Mouse (Mus musculus) left cerebral cortex, postnatal 36 days (tissue): Measurements from ENCODE around the gene Pik3r2. TPM values are rescaled to one million over a fixed set of nuclear protein-coding genes. Genes with fewer than 3 reads are reported as not detected.
A peak's percentile ranks its signal among the peaks of the same experiment; 100 is the strongest.

ENCODE experiments used
- DNase-seq, 2 experiments: peaks; one replicate each; pipeline ENCODE4 v3.0.0; 2021 to 2022; ENCODE audit warnings: low spot score in 2 of 2, mixed read lengths in 1 of 2
- intact Hi-C: fragments of 180-260 bp; cut with DNase I; formaldehyde crosslinking; loops from one replicate; pipeline ENCODE4 v1.15.1; 2025
- total RNA-seq, 2 experiments: library from RNA; stranded (reverse); gene quantifications; 2 replicates each; pipeline ENCODE4 v1.2.3; 2021

The Pik3r2 gene
- total RNA-seq, 2 experiments from 2014 or later: 152 to 164 TPM

DNA sequence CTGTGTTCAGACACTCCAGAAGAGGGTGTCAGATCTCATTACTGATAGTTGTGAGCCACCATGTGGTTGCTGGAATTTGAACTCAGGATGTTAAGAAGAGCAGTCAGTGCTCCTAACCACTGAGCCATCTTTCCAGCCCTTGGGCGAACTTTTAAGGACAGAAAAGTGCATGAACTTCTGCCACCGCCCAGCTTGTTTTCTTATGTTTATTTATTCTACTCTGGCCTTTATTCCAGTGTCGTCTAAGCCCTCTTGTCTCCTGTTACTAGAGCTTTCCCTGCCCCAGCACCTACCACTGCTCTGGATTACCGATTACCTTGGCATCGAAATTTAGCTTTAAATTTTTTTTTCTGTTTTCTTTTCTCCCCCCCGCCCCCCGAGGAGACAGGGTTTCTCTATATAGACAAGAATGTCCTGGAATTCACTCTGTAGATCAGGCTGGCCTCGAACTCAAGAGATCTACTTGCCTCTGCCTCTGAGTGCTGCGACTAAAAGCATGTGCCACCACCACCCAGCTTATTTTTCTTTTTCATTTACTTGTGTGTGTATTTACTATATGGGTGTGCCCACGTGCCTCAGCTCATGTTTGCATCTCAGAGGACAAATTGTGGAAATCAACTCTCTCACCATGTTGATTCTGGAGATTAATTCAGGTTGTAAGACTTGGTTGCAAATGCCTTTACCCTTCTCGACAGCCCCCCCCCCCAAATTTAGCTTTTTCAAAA lies 26.4 kb upstream of the Pik3r2 start:
- intact Hi-C loops: no loop called here
- no peak for DNase-seq

GRCm38 (mm10) chr8:70801830-70802229 lies 25.3 kb upstream of the Pik3r2 start:
- no peak for DNase-seq
- intact Hi-C loops: no loop called here

DNA sequence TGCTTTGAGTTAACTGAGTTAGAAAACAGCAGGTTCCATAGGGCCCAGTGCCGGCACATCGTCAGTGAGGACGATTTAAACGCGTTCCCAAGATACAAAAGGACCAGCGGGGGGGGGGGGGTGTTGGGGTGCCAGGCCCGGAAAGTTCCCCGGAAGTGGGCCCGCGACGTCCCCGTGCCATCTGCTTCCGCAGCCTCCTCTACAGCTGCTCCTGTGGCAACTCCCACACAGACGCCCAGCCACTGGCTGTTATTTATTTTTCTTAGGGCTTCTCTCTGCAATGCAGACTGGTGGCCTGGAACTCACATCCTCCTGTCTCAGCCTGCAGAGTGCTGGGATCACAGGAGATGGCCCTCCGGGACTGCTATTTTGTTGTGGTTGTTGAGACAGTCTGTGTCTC lies 24.6 kb upstream of the Pik3r2 start:
- intact Hi-C loops: no loop called here
- DNase-seq: peak; percentile 81 to 85

DNA sequence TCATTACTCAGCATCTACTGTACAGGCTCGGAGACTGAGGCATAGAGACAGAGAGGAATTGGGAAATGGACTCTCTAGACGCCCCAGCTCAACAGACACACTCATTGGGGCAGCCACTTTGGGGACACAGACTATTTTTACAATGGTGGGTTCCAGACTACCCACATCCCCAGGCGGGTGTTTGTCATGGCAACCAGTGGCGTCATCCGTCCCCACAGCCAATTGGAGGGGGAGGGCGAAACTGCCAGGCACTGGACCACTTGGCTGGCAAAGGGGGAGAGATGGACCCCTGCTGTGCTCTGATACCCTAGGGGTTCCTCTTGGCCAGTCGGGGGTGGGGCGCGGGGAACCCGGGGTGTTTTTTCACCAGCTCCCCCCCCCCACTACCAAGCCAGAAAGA lies 24.1 kb upstream of the Pik3r2 start:
- intact Hi-C loops: no loop called here
- peak; percentile 68 to 71 for DNase-seq

DNA sequence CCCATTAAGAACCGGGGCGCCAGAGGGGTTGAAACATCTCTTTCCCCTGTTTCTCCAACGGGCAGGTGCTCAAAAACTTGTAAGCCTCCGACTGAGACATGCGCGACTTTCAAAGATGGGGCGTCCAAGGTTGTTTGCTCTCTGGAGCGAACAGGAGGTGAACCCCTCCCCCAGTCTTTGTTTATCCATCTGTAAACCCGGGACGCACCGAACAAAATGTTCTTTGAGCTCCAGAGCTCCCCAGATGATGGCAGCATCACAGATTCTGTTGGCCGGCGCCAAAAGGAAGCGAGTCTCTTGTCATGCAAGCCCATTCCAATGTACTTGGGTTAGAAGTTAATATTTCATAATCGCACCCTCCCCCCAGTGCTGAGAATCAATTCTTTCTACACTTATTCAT lies 21.8 kb upstream of the Pik3r2 start:
- intact Hi-C loops: loop anchor here (5.0 kb wide), 1 partner anchor 36 kb away; the partner anchor contains the start of gene Mpv17l2
- DNase-seq: peak in 1 of 2 experiments; percentile 58

- DNase-seq: peak; percentile 86 to 87
- intact Hi-C loops: loop anchor here (5.0 kb wide), 1 partner anchor 35 kb away; the partner anchor contains the start of gene Mpv17l2
These were observed 20.9 kb upstream of the Pik3r2 start for GRCm38 (mm10) chr8:70797081-70798070.

- DNase-seq: no peak
- intact Hi-C loops: loop anchor here (5.0 kb wide), 1 partner anchor 34 kb away; the partner anchor contains the start of gene Mpv17l2
These were observed 20.0 kb upstream of the Pik3r2 start for GRCm38 (mm10) chr8:70796403-70797080.

DNA sequence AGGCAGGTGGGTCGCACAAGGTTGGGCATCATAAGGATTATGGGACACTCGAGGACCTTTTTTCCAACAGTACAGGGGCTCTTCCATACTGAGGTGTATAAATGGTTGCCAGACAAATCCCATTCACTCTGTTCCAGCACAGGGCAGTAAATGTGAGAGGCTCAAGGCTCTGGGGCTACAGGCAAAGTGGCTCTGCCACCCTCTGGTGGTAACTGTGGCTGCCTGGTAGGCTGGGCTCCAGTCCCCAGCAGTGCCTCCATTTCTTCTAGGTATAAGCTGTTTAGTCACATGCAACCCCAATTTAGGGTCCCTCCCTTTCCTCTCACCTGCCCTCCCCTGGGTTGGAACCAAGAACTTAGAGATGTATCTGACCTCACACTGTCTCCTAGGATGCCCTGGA lies 18.9 kb upstream of the Pik3r2 start:
- intact Hi-C loops: loop anchor here (5.0 kb wide), 1 partner anchor 33 kb away; the partner anchor contains the start of gene Mpv17l2
- DNase-seq: no peak

DNA sequence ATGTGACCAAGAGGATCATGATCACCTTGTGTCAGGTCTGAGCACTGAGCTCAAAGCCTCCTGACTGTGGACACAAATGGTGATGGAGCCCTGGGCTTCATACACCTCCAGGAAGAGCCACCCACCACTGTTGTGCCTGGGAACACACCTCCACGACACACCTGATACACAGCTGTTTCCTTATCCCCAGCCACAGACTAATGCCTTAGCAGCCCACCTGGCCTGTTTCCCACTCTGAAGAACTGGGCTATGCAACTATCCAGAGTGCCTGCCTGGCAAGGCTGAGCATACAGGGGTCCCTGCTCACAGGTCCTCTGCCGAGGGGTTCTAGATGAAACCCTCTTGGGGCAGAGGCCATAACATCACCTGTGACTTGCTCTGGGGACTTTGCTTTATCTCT lies 17.7 kb upstream of the Pik3r2 start:
- intact Hi-C loops: no loop called here
- DNase-seq: no peak

DNA sequence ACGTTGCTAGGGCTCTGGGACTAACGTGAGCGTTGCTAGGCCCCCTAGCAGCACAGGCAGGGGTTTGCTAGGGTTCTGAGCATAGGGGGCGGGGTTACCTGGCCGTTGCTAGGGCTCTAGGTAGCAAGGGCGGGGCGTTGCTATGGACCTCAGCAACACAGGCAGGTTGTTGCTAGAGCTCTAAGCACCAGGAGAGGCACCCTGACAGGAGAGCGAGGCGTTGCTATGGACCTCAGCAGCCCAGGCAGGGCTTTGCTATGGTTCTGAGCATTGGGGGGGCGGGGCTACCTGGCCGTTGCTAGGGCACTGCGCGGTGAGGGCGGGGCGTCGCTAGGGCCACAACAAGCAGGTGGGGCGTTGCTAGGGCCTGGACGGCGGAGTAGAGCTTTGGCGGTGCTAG lies 16.2 kb upstream of the Pik3r2 start:
- DNase-seq: no peak
- intact Hi-C loops: loop anchor here (2.0 kb wide), 1 partner anchor 16 kb away; the partner anchor contains the start of gene Pik3r2

DNA sequence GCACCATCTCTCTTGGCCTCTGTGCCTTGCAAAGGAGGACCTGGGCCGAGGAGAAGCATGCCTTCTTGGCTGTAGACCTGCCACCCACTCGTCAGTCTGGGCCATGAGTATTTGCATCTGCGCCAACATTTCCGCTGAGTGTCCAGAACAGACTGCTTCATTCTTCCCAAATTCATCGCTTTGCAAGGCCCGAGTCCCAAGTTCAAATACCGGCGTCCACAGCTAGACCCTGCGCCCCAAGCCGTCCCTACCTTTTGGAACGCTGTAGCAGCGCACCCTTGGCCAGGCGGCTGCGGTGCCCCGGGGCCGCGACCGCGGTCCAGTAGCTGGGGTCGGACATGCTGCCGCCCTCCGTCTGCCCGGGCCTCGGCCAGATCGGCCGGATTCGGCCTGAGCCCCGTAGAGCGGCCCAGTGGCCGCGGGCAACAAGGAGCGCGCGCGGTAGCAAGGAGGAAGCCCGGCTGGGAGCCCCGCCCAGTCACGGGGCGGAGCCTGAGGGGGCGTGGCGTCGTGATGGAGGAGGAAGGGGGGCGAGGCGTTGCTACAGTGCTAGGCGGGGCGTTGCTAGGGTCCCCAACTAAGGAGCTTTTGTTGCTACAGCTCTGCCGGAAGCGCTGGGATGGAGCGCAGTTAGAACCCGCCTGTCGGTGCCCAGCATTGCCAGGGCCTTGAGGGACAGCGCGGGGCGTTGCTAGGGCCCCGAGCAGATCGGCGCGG lies 15.6 kb upstream of the Pik3r2 start:
- intact Hi-C loops: loop anchor here (2.0 kb wide), 1 partner anchor 15 kb away; the partner anchor contains the start of gene Pik3r2
- DNase-seq: peak; percentile 95 to 96

GRCm38 (mm10) chr8:70791294-70791701 lies 14.8 kb upstream of the Pik3r2 start:
- DNase-seq: no peak
- intact Hi-C loops: no loop called here

- peak in 1 of 2 experiments; percentile 63 for DNase-seq
- intact Hi-C loops: no loop called here
These were observed 14.3 kb upstream of the Pik3r2 start for GRCm38 (mm10) chr8:70790846-70791245.

- intact Hi-C loops: no loop called here
- DNase-seq: no peak
These were observed 12.5 kb upstream of the Pik3r2 start for GRCm38 (mm10) chr8:70789046-70789445.

DNA sequence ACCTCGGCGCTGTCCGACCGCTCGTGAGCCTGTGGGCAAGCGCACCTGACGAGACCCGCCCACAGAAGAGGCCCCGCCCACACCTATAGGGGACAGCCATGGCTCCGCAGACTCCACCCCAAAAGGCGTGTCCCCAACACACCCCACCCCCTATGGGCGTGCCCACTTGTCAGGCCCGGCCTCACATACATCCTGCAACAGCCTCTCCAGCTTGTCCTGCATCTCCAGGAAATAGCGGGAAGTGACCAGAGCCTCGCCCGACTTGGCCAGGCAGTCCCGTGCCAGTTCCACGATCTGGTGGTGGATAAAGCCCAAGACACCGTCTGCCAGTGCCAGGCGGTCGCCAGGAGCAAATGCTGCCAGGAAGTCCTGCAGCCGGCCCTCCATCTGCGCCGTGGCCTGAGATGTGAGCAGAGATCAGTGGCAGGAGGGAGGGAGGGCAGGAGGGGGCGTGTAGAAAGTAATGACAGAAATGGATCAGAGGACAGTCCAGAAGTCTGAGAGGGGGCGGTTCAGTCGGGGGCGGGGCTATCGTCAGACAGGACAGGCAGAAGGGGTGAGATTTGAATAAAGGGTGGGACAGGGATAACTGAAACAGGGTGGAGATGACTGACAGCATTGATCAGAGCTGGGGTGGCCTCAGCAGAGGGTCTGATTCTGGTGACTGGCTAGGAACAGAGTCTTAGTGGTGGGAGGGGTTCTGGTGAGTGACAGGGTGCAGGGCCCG lies 11.6 kb upstream of the Pik3r2 start:
- no peak for DNase-seq

GRCm38 (mm10) chr8:70787051-70787445 lies 10.5 kb upstream of the Pik3r2 start:
- intact Hi-C loops: no loop called here
- DNase-seq: no peak

More for the DNA sequence above, 11.6 kb upstream of the Pik3r2 start:
- intact Hi-C loops: no loop called here

- DNase-seq: no peak
- intact Hi-C loops: no loop called here
These were observed 10.0 kb upstream of the Pik3r2 start for GRCm38 (mm10) chr8:70786291-70787050.

GRCm38 (mm10) chr8:70780093-70780492 lies 3.6 kb upstream of the Pik3r2 start:
- intact Hi-C loops: no loop called here
- DNase-seq: peak; percentile 37 to 55
